Mouse (Mus musculus) embryo, embryonic 11 days (tissue): ENCODE measurements around the gene Lclat1.
A peak's percentile ranks its signal among the peaks of the same experiment; 100 is the strongest.

Experiments used
- DNase-seq: peaks from one replicate; pipeline ENCODE4 v3.0.0-alpha.2; 2015

The Lclat1 gene

DNA sequence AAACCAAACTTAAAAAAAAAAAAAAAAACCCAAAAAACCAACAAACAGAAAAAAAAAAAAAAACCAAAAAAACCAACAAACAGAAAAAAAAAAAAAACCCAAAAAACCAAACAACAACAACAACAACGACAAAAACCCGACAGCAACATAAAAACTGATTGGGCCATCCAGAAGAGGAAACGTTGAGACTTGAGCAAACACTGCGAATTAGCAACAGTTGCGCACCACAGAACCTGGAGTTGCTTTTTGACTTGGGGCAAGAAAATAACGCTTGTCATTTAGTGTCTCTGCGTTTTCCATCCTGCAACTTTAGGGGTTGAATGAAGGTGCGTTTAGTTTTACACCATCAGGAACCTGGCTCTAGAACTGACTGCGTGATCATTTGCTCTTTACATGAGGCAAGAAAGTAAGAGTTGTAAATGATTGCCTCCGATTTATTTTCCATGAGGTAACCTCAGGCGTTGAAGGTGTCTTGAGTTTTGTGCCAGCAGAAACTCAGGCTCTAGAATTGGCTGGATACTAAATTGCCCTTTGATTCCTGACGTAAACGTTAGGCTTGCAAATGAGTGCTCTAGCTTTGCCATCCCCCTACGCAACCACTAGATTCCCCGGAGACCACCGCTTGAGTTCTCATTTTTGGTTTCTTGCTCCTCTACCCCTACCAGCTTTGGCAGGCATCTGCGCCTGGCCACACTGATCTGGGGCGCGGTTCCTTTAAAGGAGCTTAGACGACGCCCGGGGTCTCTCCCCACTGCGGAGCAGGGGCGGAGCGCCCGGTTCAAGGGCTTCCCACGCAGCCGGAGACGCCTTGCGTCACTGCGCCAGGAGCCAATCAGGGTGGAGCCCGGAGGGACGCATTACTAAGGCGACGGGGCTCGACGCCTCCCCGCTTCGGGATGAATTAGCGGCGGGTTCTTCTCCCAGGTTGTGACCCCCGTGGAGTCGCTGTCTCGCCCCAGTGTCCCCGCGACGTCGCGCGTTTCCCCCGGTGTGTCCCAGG, at the start of gene Lclat1:
TSS of gene Lclat1 (plus strand) at position 828 of the 1,000 bp plus-strand sequence.
- peak; percentile 98 for DNase-seq

DNA sequence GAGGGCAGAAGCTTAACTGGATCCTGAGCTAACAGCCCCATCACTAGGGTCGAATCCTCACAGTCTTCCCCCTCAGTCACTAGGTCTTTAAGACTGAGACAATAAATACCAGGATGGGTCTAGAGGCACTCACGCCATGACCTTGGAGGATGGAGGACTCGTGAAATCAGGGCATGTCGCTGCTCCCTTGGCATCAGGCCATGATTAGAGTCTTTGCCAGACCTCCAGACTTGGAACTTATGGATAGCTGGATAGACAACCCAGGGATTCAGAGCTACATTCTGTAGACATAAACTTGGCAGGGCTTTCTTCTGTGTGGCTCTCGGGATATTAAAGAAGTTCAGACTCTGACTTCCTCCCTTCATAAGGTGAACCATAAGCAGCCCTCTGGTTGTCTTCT, 49.5 kb upstream of the Lclat1 start:
- DNase-seq, result no peak

DNA sequence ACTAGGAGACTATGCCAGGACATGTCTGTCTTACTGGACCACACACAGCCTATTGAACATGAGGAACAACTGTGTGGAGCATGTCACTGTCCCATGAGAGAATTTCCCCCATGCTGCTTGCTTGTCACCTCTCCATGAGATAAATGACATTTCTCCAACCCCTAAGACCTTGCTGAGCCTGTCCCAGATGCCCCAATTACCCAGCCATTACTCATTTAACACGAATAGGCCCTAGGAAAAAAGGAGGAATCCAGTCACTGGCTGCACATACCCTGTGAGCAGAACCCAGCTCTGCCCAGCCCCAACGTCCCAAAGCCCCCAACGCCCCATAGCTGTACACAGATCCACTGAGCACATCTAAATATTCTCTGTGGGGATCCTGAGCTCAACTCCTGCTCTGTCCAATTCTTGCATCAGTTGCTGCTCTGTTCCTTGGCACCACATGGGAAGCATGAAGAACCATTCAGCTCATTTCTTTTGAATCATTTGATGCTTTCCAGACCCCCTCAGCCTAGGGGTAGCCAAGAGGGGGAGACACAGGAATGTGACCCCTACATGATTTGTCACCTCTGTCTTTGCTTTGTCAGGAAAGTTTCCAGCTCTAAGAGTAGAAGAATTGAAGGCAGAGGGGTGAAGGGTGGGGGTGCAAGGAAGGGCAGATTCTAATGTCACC, 47.4 kb upstream of the Lclat1 start:
- DNase-seq, result peak; percentile 49

DNA sequence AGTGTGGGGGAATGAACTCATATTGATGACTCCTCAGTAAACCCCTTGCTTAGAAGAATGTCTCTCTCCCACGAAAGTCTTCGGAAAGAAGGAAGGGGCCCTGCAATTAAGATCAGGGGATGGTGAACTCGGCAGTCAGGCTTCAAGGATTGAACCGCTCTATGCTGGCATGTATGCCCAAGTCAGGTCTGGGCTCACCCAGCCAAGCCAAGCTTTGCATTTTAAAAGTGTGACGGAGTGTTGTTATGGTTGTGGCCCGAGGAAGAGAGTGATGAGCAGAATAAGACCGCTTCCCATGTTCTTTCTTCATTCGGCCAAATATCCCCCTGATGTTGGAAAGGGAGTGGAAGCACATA, 46.9 kb upstream of the Lclat1 start:
- DNase-seq, result peak; percentile 25

DNA sequence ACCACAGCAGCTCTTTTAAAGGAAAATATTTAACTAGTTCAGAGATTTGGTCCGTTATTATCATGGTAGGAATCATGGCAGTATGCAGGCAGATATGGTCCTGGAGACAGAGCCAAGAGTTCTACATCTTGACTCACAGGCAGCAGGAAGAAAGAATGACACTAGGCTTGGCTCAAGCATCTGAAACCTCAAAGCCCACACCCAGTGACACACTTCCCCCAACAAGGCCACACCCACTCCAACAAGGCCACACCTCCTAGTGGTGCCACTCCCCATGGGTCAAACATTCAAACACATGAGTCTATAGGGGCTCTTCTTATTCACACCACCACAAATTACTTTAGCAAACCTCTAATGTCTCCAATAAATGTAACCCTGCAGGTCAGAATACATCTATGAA, 45.1 kb upstream of the Lclat1 start:
- DNase-seq, result no peak

DNA sequence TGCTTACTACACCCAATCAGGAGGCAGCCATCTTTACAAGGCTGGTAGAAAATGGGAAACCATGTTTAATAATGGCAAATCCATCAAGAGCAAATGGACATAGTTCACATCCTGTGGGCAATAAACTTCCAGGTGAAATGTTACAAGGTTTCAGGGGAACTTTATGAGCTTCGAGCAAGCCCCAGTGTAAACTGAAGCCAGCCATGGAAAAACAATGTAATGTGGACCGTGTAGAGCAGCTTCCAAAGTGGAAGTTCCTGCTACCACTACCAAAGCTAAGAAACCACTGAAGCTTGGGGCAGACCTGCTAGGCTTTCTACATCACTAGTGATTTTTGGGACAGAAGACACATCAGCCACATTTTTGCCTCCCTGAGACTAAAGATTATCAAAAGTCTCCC, 44.5 kb upstream of the Lclat1 start:
- no peak for DNase-seq

DNA sequence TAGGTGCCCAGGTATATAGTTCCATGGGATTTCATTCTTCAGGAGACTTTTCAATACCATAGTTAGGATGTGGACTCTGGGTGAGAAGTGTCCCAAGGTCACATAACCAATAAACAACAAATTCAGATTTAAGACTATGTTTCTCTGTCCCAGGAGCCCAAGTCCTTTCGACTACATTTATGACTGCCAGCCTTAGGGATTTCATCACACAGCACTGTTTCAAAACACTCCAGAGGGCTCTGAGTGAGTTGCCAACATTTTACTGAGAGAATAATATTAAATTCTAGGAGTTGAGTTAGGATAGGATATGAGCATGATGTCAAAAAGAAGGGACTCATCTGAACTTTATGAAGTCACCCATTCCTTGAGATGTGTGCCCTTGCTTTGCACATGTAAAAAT, 44.0 kb upstream of the Lclat1 start:
- no peak for DNase-seq

DNA sequence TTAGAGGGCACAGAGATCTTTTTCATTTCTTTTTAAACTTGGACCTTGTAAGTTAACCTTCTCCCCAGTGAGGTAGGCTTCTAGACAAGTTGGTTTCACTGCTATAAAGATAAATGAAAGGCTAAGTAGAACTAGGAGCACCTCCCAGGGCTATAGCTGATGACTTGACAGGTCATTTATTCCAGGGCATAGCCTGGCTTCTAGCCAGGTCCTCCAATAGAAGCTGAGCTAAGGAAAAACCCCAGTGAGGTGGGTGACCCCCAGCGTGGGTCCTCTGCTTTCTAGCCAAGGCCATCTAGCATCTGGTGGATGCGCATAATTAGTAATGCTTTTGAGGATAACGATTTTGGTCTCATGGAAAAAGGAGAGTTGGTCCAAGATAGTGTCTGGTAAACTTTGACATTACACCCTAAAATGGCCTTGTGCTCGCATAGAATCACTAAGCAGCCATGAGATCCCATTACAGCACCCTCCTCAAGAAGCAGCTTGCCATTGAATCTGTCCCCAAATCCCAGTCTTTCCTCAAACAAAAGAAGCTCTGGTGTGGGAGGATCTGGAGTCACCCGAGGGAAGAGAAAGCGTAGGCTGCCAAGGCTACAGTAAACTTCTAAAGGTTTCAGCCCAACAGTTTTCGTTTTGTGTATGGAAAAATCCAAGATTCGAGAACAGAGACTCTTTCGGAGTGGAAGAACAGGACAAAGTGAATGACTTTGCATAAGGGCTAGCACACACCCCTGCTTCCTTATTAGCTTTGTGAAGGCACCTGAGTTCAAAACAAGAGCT, 41.2 kb upstream of the Lclat1 start:
- DNase-seq, result no peak

DNA sequence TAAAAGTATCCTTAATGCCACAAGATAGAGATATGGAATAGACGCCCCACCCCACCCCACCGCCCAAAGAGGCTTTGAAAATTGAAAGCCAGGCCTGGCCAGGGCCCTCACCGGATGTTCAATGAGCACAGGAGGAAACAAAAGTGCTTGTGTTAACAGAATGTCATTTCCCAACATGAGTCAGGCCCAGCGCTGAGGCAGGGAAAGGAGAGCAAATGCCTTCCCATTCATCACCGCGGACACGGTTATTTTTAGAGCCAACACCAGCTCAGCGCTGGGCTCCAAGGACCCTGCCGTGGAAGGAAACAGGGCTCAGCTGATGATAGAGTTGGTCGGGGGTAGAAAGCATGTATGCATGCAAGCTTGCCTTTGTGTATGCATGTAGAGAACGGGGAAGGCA, 40.4 kb upstream of the Lclat1 start:
- peak; percentile 66 for DNase-seq

DNA sequence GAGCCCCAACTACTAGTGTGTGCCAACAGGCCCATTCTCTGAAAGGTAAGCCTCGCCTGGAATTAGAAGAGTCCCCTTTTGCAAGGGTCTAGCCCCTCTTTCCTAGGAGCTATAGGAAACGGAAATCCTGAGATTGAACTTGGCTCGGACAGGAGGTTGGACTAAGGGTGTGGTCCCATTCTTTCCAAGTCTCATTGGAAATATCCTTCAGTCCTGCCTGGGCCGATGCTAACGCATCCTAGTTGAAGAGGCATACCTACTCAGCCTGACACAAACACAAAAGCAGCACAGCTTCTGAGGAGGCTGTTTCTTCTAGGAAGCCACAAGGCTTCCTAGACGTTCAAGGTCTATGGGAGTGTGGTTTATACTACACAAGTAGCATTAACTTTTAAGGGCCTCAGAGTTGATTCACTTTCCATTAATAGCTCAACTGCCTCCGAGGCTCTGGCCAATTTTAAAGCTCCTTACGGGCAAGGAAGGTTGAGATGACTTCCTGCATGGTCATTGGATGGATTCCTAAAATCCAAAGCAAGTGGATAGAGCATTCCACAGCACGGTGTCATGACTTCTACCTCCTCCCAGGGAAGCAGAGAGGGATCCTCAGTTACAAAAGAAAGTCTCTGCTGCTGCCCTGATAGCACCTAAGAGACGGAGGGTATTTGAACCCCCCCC, 39.3 kb upstream of the Lclat1 start:
- no peak for DNase-seq

DNA sequence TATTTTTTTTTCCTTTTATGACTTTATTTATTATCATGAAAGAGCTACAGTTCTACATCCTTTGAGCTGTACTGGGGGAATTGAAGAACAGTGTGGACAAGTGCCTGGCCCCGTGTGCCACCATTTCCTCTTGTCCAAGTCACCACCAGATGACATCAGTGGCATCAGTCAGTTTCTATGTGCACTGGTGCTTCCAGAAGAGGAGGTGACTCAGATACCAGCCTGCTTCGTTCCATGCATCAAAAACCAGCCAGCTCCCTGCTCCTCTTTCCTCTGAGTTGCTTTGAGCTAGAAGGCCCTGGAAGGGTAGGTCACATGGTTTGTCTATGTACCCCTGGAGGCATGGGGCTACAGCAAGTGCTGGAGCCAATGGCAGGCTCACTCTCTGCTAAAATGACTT, 37.3 kb upstream of the Lclat1 start:
- no peak for DNase-seq

DNA sequence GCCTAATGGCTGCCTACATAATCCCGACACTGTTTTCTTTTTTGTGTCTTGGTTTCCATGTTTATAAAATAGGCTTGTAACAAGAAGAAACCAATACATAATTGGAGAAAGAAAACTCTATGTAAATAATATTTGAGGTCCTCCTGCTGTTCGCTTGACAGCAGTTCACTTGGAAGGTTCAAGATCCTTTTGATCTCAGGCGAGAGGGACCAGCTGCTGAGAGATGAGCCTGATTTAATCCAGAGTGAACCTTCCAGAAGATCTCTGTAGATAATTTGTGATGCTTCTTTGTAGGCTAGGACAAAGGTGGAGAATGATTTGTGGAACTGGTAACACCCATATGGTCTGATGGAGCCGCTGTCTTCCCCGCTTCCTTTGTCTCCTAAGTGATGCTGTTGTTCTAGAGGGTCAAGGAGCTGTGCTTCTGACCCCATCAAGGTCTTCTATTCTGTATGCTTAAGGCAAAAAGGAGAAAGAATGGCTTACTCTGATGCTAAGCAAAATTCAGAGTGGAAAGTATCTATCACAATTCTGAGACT, 36.0 kb upstream of the Lclat1 start:
- no peak for DNase-seq

DNA sequence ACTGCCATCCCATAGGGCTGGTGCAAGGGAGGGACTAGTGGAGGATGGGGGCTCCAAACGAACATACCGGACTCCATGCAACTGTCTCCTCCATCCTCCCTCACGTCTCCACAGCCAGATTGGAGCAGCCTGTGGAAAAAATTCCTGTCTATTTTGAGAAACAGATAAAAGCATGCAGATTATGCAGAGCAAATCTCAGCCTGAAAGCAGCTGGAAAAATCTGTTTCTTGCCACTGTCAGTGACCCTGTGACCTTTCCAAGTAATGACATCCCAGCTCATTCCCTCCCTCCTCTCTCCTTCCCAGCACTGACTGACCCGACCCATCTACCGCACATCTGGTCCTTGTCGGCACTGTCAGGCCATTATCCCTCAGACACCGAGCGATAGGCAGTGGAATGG, 35.5 kb upstream of the Lclat1 start:
- DNase-seq, result peak; percentile 67

DNA sequence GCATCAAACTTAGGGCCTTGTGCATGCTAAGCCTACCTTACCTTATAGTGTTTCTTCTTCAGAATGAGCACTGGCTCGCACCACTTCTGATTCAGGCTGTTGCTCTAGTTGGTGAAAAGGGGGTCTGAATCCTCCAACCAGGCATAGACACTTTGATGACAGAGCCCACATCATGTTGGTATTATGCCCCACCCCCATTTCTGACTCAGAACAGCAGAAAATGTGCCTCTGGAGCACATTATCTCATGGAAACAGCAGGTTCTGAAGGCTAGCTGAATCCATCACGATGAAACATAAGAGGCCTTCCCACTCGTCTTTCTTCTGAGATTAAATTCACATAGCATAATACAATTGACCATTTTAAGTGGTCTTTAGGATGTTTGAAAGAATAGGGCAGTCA, 33.2 kb upstream of the Lclat1 start:
- DNase-seq, result no peak

DNA sequence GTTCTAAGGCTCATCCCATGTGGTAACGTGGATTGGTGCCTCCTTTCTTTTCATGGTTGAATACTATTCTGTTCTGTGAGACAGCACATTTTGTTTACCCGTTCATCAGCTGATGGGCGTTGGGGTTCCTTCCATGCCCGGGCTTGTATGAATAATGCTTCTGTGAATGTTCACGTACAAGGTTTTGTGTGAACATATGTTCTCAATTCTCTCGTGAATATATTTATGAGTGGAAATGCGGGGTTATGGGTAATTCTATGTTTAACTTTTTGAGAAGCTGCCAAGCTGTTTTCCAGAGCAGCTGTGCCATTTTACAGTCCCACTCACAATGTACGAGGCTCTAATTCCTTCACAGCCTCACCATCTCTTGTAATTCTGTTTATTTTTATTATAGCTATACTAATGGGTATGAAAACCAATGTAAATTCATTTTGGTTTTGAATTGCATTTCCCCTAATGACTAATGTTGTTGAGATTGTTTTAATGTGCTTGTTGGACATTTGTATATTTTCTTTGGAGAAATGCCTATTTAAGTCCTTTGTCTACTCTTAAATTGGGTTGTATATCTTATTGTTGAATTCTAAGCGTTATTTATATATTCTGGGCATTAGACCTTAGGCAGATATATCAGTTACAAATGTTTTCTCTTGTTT, 32.4 kb upstream of the Lclat1 start:
- no peak for DNase-seq

DNA sequence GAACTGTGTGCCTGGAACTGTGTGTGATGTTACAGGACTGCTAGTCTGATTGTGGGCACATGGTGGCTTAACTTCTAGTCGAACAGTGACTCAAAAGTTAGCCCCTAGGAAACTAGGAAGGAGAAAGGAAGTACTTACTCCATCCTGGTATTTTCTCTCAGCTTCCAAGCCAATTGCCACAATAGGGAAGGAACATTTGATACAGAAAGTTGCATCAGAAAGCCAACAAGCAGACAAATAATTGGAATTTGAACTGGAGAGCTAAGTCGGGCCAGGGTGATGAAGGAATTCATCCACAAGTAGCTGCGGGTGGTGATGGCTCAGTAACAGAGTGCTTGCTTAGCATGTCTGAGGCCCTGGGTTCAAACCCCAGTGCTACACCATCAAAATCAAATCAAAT, 30.1 kb upstream of the Lclat1 start:
- no peak for DNase-seq

DNA sequence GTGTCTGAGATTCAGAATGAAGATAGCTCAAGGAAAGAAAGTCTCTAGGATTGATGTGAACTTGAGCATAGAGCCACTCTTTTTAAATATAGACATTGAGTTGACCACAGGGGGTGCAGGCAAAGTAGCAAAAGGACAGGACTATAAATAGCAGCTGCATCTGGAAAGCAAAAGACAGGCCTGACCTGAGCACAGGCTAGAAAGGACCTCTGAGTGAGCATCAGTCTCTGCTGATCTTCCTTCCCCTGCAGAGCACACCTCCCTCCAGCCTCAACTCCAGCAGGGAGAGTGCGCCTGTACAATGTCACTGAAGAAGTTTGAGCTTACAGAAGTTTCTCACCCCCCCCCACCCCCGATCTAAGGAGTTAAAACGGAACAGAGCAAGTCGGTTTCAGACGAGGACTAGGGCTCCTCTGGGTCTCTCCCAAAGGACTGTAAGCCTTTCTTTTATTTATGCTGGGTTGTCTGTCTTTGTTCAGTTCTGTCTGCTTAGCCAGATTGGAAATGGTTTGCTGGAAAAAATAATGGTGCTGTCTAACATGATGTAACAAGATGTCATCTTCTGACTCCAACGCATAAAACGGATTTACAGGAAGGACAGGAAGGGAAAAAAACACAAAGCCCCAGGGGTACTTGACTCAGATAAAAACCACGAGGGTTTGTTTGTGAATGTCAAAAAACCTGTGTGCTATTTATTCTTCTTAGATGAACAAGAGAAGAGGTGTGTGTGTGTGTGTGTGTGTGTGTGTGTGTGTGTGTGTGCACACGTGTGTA, 26.2 kb upstream of the Lclat1 start:
- DNase-seq, result no peak

DNA sequence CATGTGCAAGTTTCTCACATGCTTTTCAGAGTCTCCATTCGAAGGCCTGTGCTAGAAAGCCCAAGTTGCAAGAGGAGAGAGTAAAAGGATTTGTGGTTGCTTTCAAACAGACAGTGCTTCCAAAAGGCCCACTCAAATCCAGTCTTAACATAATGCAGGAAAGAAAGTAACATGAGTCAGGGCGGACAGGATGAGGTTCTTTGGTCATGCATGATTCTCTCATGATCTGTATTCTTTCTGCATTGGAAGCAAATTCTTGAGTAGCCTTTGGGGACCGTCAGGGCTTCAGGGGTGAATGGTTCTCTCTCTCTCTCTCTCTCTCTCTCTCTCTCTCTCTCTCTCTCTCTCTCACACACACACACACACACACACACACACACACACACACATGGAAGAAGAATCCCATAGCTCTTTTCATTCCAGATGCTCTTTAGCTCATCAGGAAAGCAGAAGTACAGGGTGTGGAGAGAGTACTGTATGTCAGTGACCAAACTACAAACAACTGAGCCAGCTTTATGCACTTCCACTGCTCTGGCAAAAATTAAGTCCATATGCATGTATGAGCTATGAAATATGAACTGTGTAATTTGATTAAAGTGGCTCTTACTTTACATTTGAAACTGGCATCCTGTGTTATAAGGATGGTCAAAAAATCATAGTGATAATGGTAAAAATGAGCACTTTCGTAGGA, 25.1 kb upstream of the Lclat1 start:
- DNase-seq, result no peak

DNA sequence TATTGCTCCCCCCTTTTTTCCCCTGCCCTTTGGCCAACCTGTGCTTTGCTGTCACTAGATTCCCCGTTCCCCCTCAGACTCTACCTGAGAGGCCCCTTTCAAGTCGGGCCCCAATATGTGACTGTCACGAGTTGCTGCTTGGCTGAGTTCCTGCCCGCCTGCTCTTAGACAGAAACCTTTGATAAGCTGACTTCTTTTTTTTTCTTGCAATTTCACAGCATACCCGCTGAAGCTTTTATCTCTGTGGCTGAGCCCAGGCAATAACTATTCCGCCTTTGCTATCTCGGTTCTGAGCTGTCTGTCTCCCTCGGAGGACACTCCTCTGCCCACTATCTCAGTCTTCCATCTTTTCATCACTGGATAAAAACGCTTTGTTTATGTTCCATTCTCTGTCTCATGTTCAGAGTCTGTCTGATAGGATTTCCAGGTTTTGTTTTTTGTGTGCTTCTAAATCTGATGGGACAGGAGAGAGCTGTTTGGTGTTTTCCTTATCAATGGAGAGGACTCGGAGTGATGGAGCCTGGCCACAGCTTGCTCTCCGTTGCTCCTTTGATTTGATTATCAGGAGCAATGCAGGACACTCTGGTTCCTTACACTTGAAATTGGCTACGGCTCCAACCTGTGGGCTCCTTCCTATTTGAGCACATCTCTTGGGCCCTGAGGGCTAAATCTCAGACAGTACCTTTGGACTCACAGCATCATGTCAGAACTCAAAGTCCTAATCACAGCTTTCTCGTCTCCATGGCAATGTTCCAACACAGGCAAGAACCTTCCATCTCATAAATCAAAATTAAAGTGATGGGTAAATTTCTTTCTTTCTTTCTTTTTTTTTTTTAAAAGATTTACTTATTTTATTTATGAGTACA, 20.5 kb upstream of the Lclat1 start:
- no peak for DNase-seq

DNA sequence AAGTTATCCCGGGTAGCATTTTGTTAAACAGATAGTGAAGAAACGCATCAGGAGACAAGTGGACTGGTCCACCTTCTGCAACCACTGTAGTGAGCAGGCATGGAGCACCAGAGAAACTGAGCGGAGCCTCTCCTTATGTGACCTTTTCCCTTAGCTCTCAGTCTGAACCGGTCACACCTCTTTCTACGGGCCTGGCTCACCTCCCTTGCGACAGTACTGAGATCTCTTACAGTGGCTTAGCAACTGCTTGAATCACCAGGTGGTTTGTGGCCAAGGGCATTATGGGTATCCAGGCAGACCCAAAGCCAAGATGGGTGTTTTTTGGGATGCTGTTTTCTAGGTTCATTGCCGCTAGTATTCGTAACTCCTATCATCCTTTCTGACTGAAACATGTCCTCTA, 16.4 kb upstream of the Lclat1 start:
- no peak for DNase-seq
